Mouse (Mus musculus) small intestine, adult 2 months (tissue): ENCODE data around the gene Sptbn2. TPM values are rescaled to one million over a fixed set of nuclear protein-coding genes. Genes with fewer than 3 reads are reported as not detected.
A peak's percentile ranks its signal among the peaks of the same experiment; 100 is the strongest.

Source experiments
- H3K27ac ChIP-seq: fragments of 200-500 bp; 2 replicates; pipeline ENCODE4 v1.5.1; 2012; ENCODE audit warnings: low read depth, low read length, control low read depth, inconsistent platforms; ENCODE audit not compliant: insufficient read depth
- H3K27me3 ChIP-seq: fragments of 200-500 bp; 2 replicates; pipeline ENCODE4 v1.6.1; 2012; ENCODE audit warnings: mild to moderate bottlenecking, moderate library complexity, low read length, inconsistent platforms; ENCODE audit not compliant: control insufficient read depth, insufficient read depth
- H3K36me3 ChIP-seq: fragments of 200-500 bp; 2 replicates; pipeline ENCODE4 v1.6.1; 2012; ENCODE audit warnings: mild to moderate bottlenecking, low read length, control low read depth, inconsistent platforms; ENCODE audit not compliant: control insufficient read depth, insufficient read depth
- H3K4me1 ChIP-seq: fragments of 200-500 bp; 2 replicates; pipeline ENCODE4 v1.6.1; 2012; ENCODE audit warnings: low read length, inconsistent platforms, mixed read lengths; ENCODE audit not compliant: control insufficient read depth, insufficient read depth, insufficient read length
- H3K4me3 ChIP-seq: fragments of 200-500 bp; 2 replicates; pipeline ENCODE4 v1.5.1; 2012; ENCODE audit warnings: low read depth, mild to moderate bottlenecking, control low read depth, inconsistent platforms, low read length, moderate library complexity
- CTCF ChIP-seq: fragments of 200-500 bp; IDR thresholded peaks from 2 replicates; pipeline ENCODE4 v1.5.1; 2012; ENCODE audit warnings: low read depth, mild to moderate bottlenecking, control low read depth, inconsistent platforms, low read length, moderate library complexity, mixed read lengths; ENCODE audit not compliant: insufficient replicate concordance, insufficient read length; ENCODE audit errors: extremely low read depth
- POLR2A ChIP-seq: fragments of 200-500 bp; IDR thresholded peaks from 2 replicates; pipeline ENCODE4 v1.6.1; 2012; ENCODE audit warnings: low read depth, mild to moderate bottlenecking, control low read depth, inconsistent platforms, low read length, moderate library complexity
- WGBS: fragments of 180-500 bp; shearing (Covaris S2); methylation state at CpG from one replicate; pipeline ENCODE4 v1.1.7; 2018; 5-methylcytosine and 5-hydroxymethylcytosine counted together
- polyA plus RNA-seq: library from polyadenylated mRNA; depleted of rRNA; stranded (reverse); fragments of >200 nt; gene quantifications from 2 replicates; pipeline ENCODE4 v1.2.3, GENCODE M21; 2012; rRNA removed

The Sptbn2 gene
- polyA plus RNA-seq: 0.19 and 0.61 TPM in 2 replicates

DNA sequence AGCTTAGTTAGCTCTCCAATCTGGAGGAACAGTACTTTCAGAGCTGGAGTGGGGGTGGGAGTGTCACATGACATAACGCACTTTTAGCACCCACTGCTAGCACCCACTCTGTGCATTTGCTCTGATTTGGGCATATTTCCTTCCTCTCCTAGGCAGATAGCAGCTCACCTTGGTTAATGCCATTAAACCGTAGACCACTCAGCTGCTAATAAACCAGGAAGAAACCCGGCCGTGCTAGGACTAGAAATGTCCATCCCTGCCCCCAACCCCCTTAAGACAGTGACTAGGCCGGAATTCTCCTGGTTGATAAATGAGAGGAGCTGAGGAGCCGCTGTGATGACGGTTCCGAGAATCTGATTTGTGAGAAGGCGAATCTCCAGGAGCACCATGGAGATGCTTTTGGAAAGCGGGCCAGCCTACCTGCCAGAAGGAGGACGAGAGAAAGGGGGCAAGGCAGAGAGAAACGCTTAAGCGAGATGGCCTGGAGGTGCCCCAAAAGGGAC is at the start of gene Sptbn2:
Gene Sptbn2, plus strand, starts transcription at position 70 of the 503 bp plus-strand sequence.
- H3K4me3 ChIP-seq: peak within 1 kb of the TSS; percentile 39
- peaks cover 9% of the 10 kb centered on the region for H3K4me1 ChIP-seq
- TF ChIP-seq POLR2A: no peak
- H3K27me3 ChIP-seq: peaks cover 24% of the 10 kb centered on the region
- WGBS: 40% methylated on average over 13 of the region's 13 CpGs
- no peaks in the 10 kb centered on the region for H3K36me3 ChIP-seq
- H3K27ac ChIP-seq: no peak within 1 kb of the TSS

DNA sequence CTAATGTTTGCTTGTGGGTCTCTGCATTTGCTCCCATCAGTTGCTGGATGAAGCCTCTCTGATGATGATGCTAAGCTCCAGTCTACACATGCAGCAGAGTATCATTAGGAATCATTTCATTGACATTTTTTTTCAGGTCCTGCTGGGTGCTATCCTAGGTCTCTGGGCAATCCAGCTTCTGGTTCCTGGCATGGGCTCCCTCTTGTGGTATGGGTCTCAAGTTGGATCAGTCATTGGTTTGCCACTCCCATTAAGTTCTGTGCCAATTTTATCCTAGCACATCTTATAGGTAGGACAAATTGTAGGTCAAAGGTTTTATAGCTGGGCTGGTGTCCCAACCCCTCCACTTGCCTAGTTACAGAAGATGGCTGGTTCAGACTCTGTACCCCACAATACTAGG is 44.2 kb upstream of the Sptbn2 start:
- Histone ChIP-seq H3K36me3 (no peaks in the 10 kb centered on the region), H3K27me3 (peaks cover 9% of the 10 kb centered on the region; the same call in 1 of the 2 replicates), H3K4me3 (no peak overlapping the region), H3K27ac (no peak overlapping the region), H3K4me1 (peaks cover 5% of the 10 kb centered on the region; the same call in 1 of the 2 replicates)
- TF ChIP-seq POLR2A: no peak
- TF ChIP-seq CTCF: peak; percentile 15; the same call in 1 of the 2 replicates

DNA sequence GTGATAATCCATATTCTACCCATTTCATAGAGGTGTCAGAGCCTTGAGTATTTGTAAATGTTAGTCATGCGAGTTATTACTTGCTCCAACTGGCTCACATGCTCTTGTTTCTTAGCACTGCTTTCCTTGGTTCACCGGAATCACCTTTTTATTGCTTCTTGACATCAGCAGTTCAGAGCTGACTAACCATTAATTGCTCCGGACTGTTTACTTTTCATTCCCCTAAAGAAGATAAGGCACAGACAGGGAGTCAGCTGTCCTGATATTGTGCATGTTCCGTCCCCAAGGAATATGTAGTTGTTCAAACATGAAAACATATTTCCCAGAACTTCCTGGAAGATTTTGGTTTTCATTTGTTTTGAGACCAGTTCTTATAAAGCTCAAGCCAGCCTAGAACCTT is 40.2 kb upstream of the Sptbn2 start:
- Histone ChIP-seq H3K4me1 (peaks cover 5% of the 10 kb centered on the region), H3K4me3 (no peak overlapping the region), H3K27ac (peak overlapping the region; percentile 61; the same call in 1 of the 2 replicates), H3K36me3 (no peaks in the 10 kb centered on the region), H3K27me3 (0 out of 2 replicates have a peak, but pooled peaks cover 2% of the 10 kb centered on the region)
- WGBS: 20% methylated on average over 4 of the region's 4 CpGs
- no peak for TF ChIP-seq CTCF
- TF ChIP-seq POLR2A: no peak

DNA sequence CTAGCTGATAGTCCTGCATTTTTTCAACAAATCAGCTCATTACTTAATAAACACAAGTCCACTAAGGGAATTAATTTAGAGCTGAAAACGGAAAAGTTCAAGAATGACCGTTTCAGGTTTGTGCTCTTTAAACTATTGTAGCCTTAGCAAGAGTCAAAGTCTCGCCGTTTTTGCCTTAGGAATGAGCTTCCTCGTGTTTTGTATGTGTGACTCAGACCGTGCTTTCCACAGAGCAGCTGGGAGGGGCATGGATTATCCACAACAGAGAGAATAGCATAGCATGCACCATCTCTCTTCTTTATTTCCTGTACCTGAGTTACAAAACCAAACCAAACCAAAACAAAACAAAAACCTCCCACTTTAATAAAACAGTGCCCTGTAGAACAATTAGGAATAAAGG is 38.6 kb upstream of the Sptbn2 start:
- no peak overlapping the region for H3K27ac ChIP-seq
- H3K4me1 ChIP-seq: peaks cover 5% of the 10 kb centered on the region
- 0 out of 2 replicates have a peak, but pooled peaks cover 2% of the 10 kb centered on the region for H3K27me3 ChIP-seq
- H3K36me3 ChIP-seq: no peaks in the 10 kb centered on the region
- TF ChIP-seq CTCF (no peak), POLR2A (no peak)
- no peak overlapping the region for H3K4me3 ChIP-seq
- WGBS: 26% methylated on average over 6 of the region's 6 CpGs

DNA sequence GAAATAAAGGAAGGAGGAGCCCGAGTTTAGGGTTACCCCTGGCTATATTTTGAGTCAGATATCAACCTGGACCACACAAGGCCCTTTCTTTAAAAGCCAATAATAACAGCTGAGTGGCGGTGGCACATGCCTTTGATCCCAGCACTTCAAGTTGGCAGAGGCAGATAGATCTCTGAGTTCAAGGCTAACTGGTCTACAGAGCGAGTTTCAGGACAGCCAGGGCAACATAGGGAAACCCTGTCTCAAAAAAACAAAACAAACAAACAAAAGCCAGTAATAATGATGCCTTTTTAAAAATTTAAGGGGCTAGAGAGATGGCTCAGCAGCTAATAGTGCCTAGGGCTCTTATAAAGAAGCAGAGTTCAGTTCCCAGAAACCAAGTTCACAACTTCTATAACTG is 16.6 kb upstream of the Sptbn2 start:
- Histone ChIP-seq H3K4me3 (no peak overlapping the region), H3K27me3 (peaks cover 17% of the 10 kb centered on the region), H3K27ac (no peak overlapping the region), H3K4me1 (peaks cover 7% of the 10 kb centered on the region), H3K36me3 (no peaks in the 10 kb centered on the region)
- TF ChIP-seq POLR2A: no peak
- no peak for TF ChIP-seq CTCF
- WGBS: 28% methylated on average over 3 of the region's 3 CpGs

- WGBS: 86% methylated on average over 3 of the region's 3 CpGs
- H3K27ac ChIP-seq: no peak overlapping the region
- peaks cover 28% of the 10 kb centered on the region for H3K27me3 ChIP-seq
- H3K36me3 ChIP-seq: no peaks in the 10 kb centered on the region
- no peak overlapping the region for H3K4me3 ChIP-seq
- H3K4me1 ChIP-seq: peaks cover 7% of the 10 kb centered on the region
- no peak for TF ChIP-seq CTCF
- no peak for TF ChIP-seq POLR2A
Measured at GRCm38 (mm10) chr19:4697121-4697520, 13.8 kb upstream of the Sptbn2 start.

- Histone ChIP-seq H3K27me3 (peaks cover 28% of the 10 kb centered on the region), H3K4me1 (peaks cover 7% of the 10 kb centered on the region), H3K4me3 (peak overlapping the region; percentile 71; the same call in 1 of the 2 replicates), H3K27ac (no peak overlapping the region), H3K36me3 (no peaks in the 10 kb centered on the region)
- 71% methylated on average over 9 of the region's 9 CpGs for WGBS
- no peak for TF ChIP-seq CTCF
- no peak for TF ChIP-seq POLR2A
Measured at GRCm38 (mm10) chr19:4697721-4698120, 13.2 kb upstream of the Sptbn2 start.

- Histone ChIP-seq H3K36me3 (no peaks in the 10 kb centered on the region), H3K27me3 (peaks cover 28% of the 10 kb centered on the region), H3K4me1 (peaks cover 7% of the 10 kb centered on the region), H3K4me3 (peak within 1 kb of the TSS; percentile 71), H3K27ac (no peak within 1 kb of the TSS)
- WGBS: 1% methylated on average over 40 of the region's 40 CpGs
- TF ChIP-seq POLR2A: no peak
- no peak for TF ChIP-seq CTCF
Measured at GRCm38 (mm10) chr19:4698205-4698677, 12.7 kb upstream of the Sptbn2 start, which contains the start of gene Gm960. Gm960 (minus strand) TSS chr19:4698668.
